Mouse (Mus musculus) midbrain, embryonic 12.5 days (tissue): ENCODE results near the gene Slc7a14. TPM values are rescaled to one million over a fixed set of nuclear protein-coding genes. Genes with fewer than 3 reads are reported as not detected.

Source experiments
- ATAC-seq: fragments of 200-750 bp; cut with Nextera tagmentation; 2 replicates; pipeline ENCODE4 v1.8.0; 2017; ENCODE audit warnings: low read depth, moderate TSS enrichment, moderate library complexity; ENCODE audit not compliant: low FRiP score
- H3K27ac ChIP-seq: fragments of 300-500 bp; sonication (generic); replicated peaks from 2 replicates; pipeline ENCODE4 v1.5.1; 2016; ENCODE audit warnings: mild to moderate bottlenecking
- H3K27me3 ChIP-seq: fragments of 300-500 bp; sonication (generic); 2 replicates; pipeline ENCODE4 v1.6.1; 2016; ENCODE audit warnings: mild to moderate bottlenecking
- H3K36me3 ChIP-seq: fragments of 300-500 bp; sonication (generic); 2 replicates; pipeline ENCODE4 v1.6.1; 2016
- H3K4me1 ChIP-seq: fragments of 300-500 bp; sonication (generic); 2 replicates; pipeline ENCODE4 v1.6.1; 2016
- H3K4me2 ChIP-seq: fragments of 300-500 bp; sonication (generic); replicated peaks from 2 replicates; pipeline ENCODE4 v1.6.1; 2016; ENCODE audit warnings: mild to moderate bottlenecking, moderate library complexity
- H3K4me3 ChIP-seq: fragments of 300-500 bp; sonication (generic); 2 replicates; pipeline ENCODE4 v1.5.1; 2016; ENCODE audit warnings: mild to moderate bottlenecking
- H3K9ac ChIP-seq: fragments of 300-500 bp; sonication (generic); replicated peaks from 2 replicates; pipeline ENCODE4 v1.6.1; 2016; ENCODE audit warnings: mild to moderate bottlenecking, moderate library complexity
- H3K9me3 ChIP-seq: fragments of 300-500 bp; sonication (generic); 2 replicates; pipeline ENCODE4 v1.6.1; 2016; ENCODE audit warnings: mild to moderate bottlenecking
- WGBS: fragments of 180-500 bp; shearing (Covaris S2); methylation state at CpG from one replicate; pipeline ENCODE4 v1.1.7; 2016; 5-methylcytosine and 5-hydroxymethylcytosine counted together
- polyA plus RNA-seq: library from polyadenylated mRNA; unstranded; fragments of >200 nt; fragmentation: Nextera tagmentation; extraction: Ambion mirVana; gene quantifications from 2 replicates; pipeline ENCODE4 v1.2.1, GENCODE M21; 2016

Gene Slc7a14
- polyA plus RNA-seq, 1 experiment from 2014 or later: 1.2 TPM

DNA sequence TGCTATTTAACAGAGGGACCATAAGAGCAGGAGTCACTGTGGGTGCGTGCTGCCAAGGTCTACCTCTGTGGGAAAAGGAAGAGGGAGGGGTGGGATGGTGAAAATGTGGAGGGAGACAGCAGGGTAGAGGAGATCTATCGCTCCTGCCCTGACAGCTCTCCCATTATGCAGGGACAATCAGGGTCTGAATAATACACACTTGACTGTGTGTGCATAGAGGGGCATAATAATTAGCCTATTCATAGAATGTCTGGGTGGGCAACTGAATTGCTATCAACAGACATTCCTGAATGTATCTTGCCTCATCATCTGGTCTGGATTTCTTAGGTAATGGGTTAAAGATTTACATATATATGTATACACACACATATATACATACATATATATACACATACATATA lies 81.7 kb downstream of the Slc7a14 start:
- Histone ChIP-seq H3K27ac (no peak overlapping the region), H3K9me3 (no peaks in the 10 kb centered on the region), H3K4me2 (no peak overlapping the region), H3K27me3 (no peaks in the 10 kb centered on the region), H3K4me3 (no peak overlapping the region), H3K9ac (no peak overlapping the region), H3K36me3 (no peaks in the 10 kb centered on the region), H3K4me1 (peaks cover 5% of the 10 kb centered on the region; the same call in 1 of the 2 replicates)
- ATAC-seq: 0 out of 2 replicates have a peak, but pooled peaks have one; percentile 27
- 44% methylated on average over 2 of the region's 2 CpGs for WGBS

DNA sequence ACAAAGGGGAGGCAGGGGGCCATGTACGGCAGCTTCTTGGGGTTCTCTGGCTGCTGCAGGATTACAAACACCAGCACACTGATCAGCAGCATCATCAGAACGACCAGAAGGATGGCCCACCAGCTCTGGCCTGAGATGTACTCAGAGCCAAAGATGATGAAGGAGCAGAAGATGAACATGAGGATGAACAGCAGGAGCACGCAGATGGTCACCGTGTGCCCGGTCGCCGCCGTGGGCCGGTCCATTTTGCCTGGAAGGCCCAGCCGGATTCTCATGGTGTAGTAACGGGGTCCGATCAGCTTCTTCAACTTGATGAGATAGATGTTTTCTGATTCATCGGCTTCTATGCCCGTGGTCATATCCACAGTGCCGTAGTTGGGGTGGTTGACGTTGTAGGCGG lies 86.6 kb downstream of the Slc7a14 start:
- 97% methylated on average over 17 of the region's 17 CpGs for WGBS
- no peak for ATAC-seq
- Histone ChIP-seq H3K27ac (no peak overlapping the region), H3K9me3 (no peaks in the 10 kb centered on the region), H3K4me1 (peaks cover 5% of the 10 kb centered on the region; the same call in 1 of the 2 replicates), H3K27me3 (no peaks in the 10 kb centered on the region), H3K36me3 (no peaks in the 10 kb centered on the region), H3K4me2 (no peak overlapping the region), H3K4me3 (no peak overlapping the region), H3K9ac (no peak overlapping the region)

- Histone ChIP-seq H3K4me3 (no peak overlapping the region), H3K9me3 (no peaks in the 10 kb centered on the region), H3K4me2 (no peak overlapping the region), H3K27ac (no peak overlapping the region), H3K36me3 (no peaks in the 10 kb centered on the region), H3K27me3 (no peaks in the 10 kb centered on the region), H3K4me1 (no peaks in the 10 kb centered on the region), H3K9ac (no peak overlapping the region)
- WGBS: 99% methylated on average over 4 of the region's 4 CpGs
- no peak for ATAC-seq
These were observed 90.1 kb downstream of the Slc7a14 start for GRCm38 (mm10) chr3:31220040-31220439.

DNA sequence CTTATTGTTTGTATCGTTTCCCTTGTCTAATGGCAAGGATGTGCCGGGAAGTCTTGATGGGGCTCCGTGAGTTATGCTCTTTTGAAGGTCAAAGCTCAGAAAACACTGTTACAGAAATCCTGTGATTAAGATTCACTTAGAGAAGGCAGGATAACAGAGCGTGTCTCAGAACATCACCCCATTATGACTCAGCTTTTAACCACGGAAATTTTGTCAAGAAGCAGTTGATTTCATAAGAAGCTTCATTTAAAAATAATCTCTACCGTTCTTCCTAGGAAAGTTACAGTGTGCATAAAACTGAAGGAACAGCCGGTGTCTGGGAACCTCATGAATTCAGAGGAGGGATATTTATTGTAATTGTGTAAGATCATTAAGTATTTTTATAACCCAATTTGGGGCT lies 90.7 kb downstream of the Slc7a14 start:
- Histone ChIP-seq H3K9me3 (no peaks in the 10 kb centered on the region), H3K27me3 (no peaks in the 10 kb centered on the region), H3K9ac (no peak overlapping the region), H3K27ac (no peak overlapping the region), H3K4me3 (no peak overlapping the region), H3K4me1 (no peaks in the 10 kb centered on the region), H3K36me3 (no peaks in the 10 kb centered on the region), H3K4me2 (no peak overlapping the region)
- 86% methylated on average over 7 of the region's 7 CpGs for WGBS
- no peak for ATAC-seq

DNA sequence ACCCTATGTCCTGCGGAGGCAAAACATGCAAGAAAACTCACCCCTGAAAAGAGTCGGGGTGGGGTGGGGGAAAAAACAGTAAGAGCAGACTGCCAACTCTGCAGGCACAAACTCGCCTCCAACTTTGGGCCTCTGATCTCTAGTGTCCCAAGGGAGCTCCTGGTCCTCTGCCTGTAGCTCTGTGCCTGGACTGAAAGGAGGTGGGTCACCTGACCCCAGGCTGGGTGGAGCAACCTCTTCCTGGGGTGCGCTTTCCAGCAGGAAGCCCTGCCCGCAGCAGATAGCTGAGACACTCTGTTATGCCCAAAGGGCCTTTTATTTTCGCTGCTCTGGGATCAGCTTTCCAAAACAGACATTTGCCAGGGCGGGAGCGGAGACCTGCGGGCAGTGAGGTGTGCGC lies 92.7 kb downstream of the Slc7a14 start:
- Histone ChIP-seq H3K36me3 (no peaks in the 10 kb centered on the region), H3K4me3 (no peak overlapping the region), H3K27me3 (no peaks in the 10 kb centered on the region), H3K9me3 (no peaks in the 10 kb centered on the region), H3K27ac (no peak overlapping the region), H3K4me1 (peaks cover 8% of the 10 kb centered on the region), H3K9ac (no peak overlapping the region), H3K4me2 (no peak overlapping the region)
- no peak for ATAC-seq
- WGBS: 74% methylated on average over 10 of the region's 10 CpGs

- ATAC-seq: 0 out of 2 replicates have a peak, but pooled peaks have one; percentile 36
- no peak overlapping the region for H3K4me2 ChIP-seq
- H3K4me1 ChIP-seq: peaks cover 15% of the 10 kb centered on the region
- H3K27me3 ChIP-seq: no peaks in the 10 kb centered on the region
- 0 out of 2 replicates have a peak overlapping the region, but pooled peaks have one; percentile 15 for H3K27ac ChIP-seq
- no peaks in the 10 kb centered on the region for H3K36me3 ChIP-seq
- WGBS: 23% methylated on average over 3 of the region's 3 CpGs
- no peak overlapping the region for H3K9ac ChIP-seq
- H3K4me3 ChIP-seq: no peak overlapping the region
- H3K9me3 ChIP-seq: no peaks in the 10 kb centered on the region
These were observed 96.4 kb downstream of the Slc7a14 start for GRCm38 (mm10) chr3:31213802-31214201.

- Histone ChIP-seq H3K27me3 (no peaks in the 10 kb centered on the region), H3K4me1 (peaks cover 15% of the 10 kb centered on the region), H3K27ac (no peak overlapping the region), H3K9me3 (no peaks in the 10 kb centered on the region), H3K4me2 (no peak overlapping the region), H3K9ac (no peak overlapping the region), H3K4me3 (no peak overlapping the region), H3K36me3 (no peaks in the 10 kb centered on the region)
- WGBS: 75% methylated on average over 9 of the region's 9 CpGs
- ATAC-seq: no peak
These were observed 97.8 kb downstream of the Slc7a14 start for GRCm38 (mm10) chr3:31212205-31213038.

- Histone ChIP-seq H3K4me3 (peak overlapping the region; percentile 7; the same call in 1 of the 2 replicates), H3K36me3 (no peaks in the 10 kb centered on the region), H3K9me3 (no peaks in the 10 kb centered on the region), H3K4me2 (peak overlapping the region; percentile 40), H3K27ac (no peak overlapping the region), H3K27me3 (no peaks in the 10 kb centered on the region), H3K9ac (no peak overlapping the region), H3K4me1 (peaks cover 15% of the 10 kb centered on the region)
- no peak for ATAC-seq
- 10% methylated on average over 19 of the region's 19 CpGs for WGBS
These were observed 101.2 kb downstream of the Slc7a14 start for GRCm38 (mm10) chr3:31209001-31209400.

DNA sequence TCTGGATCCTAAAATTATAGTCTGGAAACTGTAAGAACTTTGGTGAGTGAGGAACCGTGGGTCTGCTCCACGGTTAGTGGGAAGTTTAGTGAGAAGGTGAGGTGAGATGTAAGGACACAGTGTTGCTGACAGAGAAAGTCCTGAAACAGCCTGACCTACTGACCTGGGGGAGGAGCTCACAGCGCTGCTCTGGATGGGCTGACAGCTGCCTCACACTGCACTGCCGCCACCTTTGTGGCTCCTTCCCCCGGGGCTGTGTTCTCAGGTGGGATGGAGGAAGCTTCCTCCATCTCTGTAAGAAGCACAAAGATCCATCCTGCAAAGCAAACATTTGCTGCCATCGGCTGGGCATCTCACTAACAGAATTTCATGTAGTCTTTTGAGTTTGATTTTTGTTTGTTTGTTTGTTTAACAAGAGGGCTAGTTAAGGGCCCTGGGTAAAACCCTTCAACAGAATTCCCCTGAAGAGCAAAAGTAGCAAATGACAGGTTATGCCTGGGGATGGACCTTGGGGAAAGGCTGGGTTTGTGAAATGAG lies 101.7 kb downstream of the Slc7a14 start:
- no peaks in the 10 kb centered on the region for H3K27me3 ChIP-seq
- H3K27ac ChIP-seq: no peak overlapping the region
- WGBS: 23% methylated on average over 6 of the region's 6 CpGs
- peaks cover 10% of the 10 kb centered on the region for H3K4me1 ChIP-seq
- no peak for ATAC-seq
- H3K4me2 ChIP-seq: peak overlapping the region; percentile 40
- H3K9me3 ChIP-seq: no peaks in the 10 kb centered on the region
- no peaks in the 10 kb centered on the region for H3K36me3 ChIP-seq
- H3K9ac ChIP-seq: no peak overlapping the region
- no peak overlapping the region for H3K4me3 ChIP-seq

DNA sequence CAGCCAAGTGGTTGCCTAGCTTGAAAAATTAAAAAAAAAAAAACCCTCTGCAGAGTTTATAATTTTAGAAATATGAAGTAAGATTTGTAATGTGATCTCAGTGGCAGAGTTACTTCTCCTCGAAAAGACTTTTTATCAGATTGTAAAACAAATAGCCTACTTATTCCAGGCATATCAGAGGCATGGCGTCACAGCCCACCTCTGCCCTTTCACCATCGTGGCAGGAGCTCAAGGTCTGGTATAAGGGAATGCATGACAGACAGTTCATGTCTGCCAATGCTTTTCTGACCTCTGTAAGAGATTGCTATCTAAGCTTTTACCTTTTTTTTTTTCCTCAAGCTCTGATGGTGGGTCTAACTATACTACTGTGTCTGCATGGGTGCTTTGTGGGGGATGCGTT lies 102.1 kb downstream of the Slc7a14 start:
- Histone ChIP-seq H3K36me3 (no peaks in the 10 kb centered on the region), H3K27me3 (no peaks in the 10 kb centered on the region), H3K4me3 (no peak overlapping the region), H3K9ac (no peak overlapping the region), H3K4me2 (no peak overlapping the region), H3K4me1 (peaks cover 7% of the 10 kb centered on the region), H3K9me3 (no peaks in the 10 kb centered on the region), H3K27ac (no peak overlapping the region)
- WGBS: 80% methylated on average over 4 of the region's 4 CpGs
- no peak for ATAC-seq

GRCm38 (mm10) chr3:31205167-31205566 lies 105.0 kb downstream of the Slc7a14 start:
- whole genome bisulfite sequencing: 83% methylated on average over 3 of the region's 3 CpGs
- no peak overlapping the region for H3K4me2 ChIP-seq
- no peaks in the 10 kb centered on the region for H3K9me3 ChIP-seq
- no peak overlapping the region for H3K4me3 ChIP-seq
- H3K27me3 ChIP-seq: no peaks in the 10 kb centered on the region
- peaks cover 7% of the 10 kb centered on the region for H3K4me1 ChIP-seq
- ATAC-seq: no peak
- no peak overlapping the region for H3K27ac ChIP-seq
- H3K9ac ChIP-seq: no peak overlapping the region
- no peaks in the 10 kb centered on the region for H3K36me3 ChIP-seq

DNA sequence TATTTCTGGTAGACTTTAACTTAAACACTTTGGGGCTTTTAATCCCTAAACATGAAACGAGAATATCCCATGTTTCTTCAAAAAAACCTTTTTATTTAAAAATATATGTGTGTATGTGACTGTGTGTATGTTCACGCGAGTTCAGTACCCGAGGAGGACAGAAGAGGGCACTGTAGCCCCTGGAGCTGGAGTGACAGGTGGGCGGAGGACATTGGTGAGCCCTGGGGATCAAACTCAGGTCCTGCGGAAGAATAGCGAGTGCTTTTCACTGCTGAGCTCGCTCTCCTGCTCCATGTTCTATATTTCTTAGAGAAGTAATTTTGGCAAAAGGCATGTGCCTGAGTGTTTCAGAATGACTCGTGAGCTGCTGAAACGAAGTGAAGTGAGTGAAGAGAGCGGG lies 106.2 kb downstream of the Slc7a14 start:
- Histone ChIP-seq H3K27me3 (no peaks in the 10 kb centered on the region), H3K4me3 (no peak overlapping the region), H3K4me2 (no peak overlapping the region), H3K36me3 (no peaks in the 10 kb centered on the region), H3K9me3 (no peaks in the 10 kb centered on the region), H3K9ac (no peak overlapping the region), H3K4me1 (peaks cover 2% of the 10 kb centered on the region; the same call in 1 of the 2 replicates), H3K27ac (no peak overlapping the region)
- WGBS: 96% methylated on average over 11 of the region's 11 CpGs
- ATAC-seq: no peak
